Mouse (Mus musculus) midbrain, embryonic 12.5 days (tissue): Measurements from ENCODE around the gene Hs3st3b1. TPM values are rescaled to one million over a fixed set of nuclear protein-coding genes. Genes with fewer than 3 reads are reported as not detected.

ENCODE experiments used
- ATAC-seq: fragments of 200-750 bp; cut with Nextera tagmentation; 2 replicates; pipeline ENCODE4 v1.8.0; 2017; ENCODE audit warnings: low read depth, moderate TSS enrichment, moderate library complexity; ENCODE audit not compliant: low FRiP score
- H3K27ac ChIP-seq: fragments of 300-500 bp; sonication (generic); replicated peaks from 2 replicates; pipeline ENCODE4 v1.5.1; 2016; ENCODE audit warnings: mild to moderate bottlenecking
- H3K27me3 ChIP-seq: fragments of 300-500 bp; sonication (generic); 2 replicates; pipeline ENCODE4 v1.6.1; 2016; ENCODE audit warnings: mild to moderate bottlenecking
- H3K36me3 ChIP-seq: fragments of 300-500 bp; sonication (generic); 2 replicates; pipeline ENCODE4 v1.6.1; 2016
- H3K4me1 ChIP-seq: fragments of 300-500 bp; sonication (generic); 2 replicates; pipeline ENCODE4 v1.6.1; 2016
- H3K4me2 ChIP-seq: fragments of 300-500 bp; sonication (generic); replicated peaks from 2 replicates; pipeline ENCODE4 v1.6.1; 2016; ENCODE audit warnings: mild to moderate bottlenecking, moderate library complexity
- H3K4me3 ChIP-seq: fragments of 300-500 bp; sonication (generic); 2 replicates; pipeline ENCODE4 v1.5.1; 2016; ENCODE audit warnings: mild to moderate bottlenecking
- H3K9ac ChIP-seq: fragments of 300-500 bp; sonication (generic); replicated peaks from 2 replicates; pipeline ENCODE4 v1.6.1; 2016; ENCODE audit warnings: mild to moderate bottlenecking, moderate library complexity
- H3K9me3 ChIP-seq: fragments of 300-500 bp; sonication (generic); 2 replicates; pipeline ENCODE4 v1.6.1; 2016; ENCODE audit warnings: mild to moderate bottlenecking
- WGBS: fragments of 180-500 bp; shearing (Covaris S2); methylation state at CpG from one replicate; pipeline ENCODE4 v1.1.7; 2016; 5-methylcytosine and 5-hydroxymethylcytosine counted together
- polyA plus RNA-seq: library from polyadenylated mRNA; unstranded; fragments of >200 nt; fragmentation: Nextera tagmentation; extraction: Ambion mirVana; gene quantifications from 2 replicates; pipeline ENCODE4 v1.2.1, GENCODE M21; 2016

Gene Hs3st3b1
- polyA plus RNA-seq, 1 experiment from 2014 or later: 22.0 TPM

DNA sequence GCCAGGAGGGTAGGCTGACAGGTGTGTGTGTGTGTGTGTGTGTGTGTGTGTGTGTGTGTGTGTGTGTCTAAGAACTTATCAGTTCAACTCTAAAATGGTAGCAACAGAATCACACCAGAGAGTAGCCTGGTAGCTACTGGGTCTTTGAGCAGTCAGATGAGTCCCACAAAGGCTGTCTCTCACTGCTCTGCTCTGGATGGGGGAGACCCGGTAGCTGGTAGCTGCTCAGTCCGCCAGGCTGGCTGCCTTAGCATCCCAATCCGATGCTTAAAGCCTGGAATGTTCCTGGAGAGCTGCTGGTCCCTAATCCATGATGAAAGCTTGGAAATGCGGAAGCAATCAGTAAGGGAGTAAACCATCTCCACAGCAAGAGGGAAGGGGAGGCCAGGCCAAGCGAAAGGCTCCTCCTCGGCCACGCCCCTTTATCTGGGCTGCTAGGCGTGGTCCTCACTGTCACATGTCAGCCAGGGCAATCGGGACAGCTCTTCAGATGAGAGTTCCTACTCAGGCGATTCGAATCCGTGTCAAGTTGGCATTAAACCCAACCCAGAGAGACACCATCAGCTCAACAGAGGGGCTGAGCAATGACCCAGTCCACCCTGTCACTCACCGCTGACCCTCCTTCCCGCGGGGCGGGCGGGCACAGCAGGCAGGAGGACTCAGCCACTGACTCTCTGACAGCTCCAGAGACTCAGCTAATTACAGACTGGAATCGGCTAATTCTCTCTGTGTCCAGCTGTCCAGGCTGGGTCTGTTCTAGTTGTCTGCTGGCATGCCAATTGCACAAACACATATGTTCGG lies 29.9 kb upstream of the Hs3st3b1 start:
- WGBS: 4% methylated on average over 19 of the region's 19 CpGs
- Histone ChIP-seq H3K27ac (peak overlapping the region; percentile 52; the same call in 1 of the 2 replicates), H3K9ac (peak overlapping the region; percentile 24; the same call in 1 of the 2 replicates), H3K27me3 (peaks cover 51% of the 10 kb centered on the region), H3K4me1 (peaks cover 32% of the 10 kb centered on the region), H3K9me3 (no peaks in the 10 kb centered on the region), H3K36me3 (no peaks in the 10 kb centered on the region), H3K4me2 (peak overlapping the region; percentile 54), H3K4me3 (peak overlapping the region; percentile 28)
- ATAC-seq: peak; percentile 81

DNA sequence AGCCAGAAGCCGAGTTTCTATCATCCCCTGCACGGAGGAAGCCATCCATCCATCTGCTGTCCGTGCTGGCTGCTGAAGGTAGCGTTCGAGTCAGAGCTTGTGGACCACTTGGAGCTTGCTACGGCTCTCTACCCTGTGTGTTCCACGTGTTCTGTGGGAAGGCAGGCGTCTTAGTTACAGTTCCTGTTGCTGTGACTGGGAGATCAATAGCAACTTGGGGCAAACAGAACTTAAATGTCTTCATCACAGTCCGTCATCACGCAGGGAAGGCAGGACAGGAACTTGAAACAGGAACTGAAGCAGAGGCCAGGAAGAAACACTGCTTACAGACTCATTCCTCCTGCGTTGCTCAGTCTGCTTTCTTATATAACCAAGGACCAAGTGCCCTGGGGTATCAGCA lies 26.3 kb upstream of the Hs3st3b1 start:
- no peak overlapping the region for H3K9ac ChIP-seq
- no peak overlapping the region for H3K4me2 ChIP-seq
- WGBS: 87% methylated on average over 11 of the region's 11 CpGs
- no peak overlapping the region for H3K4me3 ChIP-seq
- H3K36me3 ChIP-seq: no peaks in the 10 kb centered on the region
- H3K9me3 ChIP-seq: no peaks in the 10 kb centered on the region
- peaks cover 32% of the 10 kb centered on the region for H3K27me3 ChIP-seq
- ATAC-seq: no peak
- H3K27ac ChIP-seq: no peak overlapping the region
- H3K4me1 ChIP-seq: peaks cover 22% of the 10 kb centered on the region

DNA sequence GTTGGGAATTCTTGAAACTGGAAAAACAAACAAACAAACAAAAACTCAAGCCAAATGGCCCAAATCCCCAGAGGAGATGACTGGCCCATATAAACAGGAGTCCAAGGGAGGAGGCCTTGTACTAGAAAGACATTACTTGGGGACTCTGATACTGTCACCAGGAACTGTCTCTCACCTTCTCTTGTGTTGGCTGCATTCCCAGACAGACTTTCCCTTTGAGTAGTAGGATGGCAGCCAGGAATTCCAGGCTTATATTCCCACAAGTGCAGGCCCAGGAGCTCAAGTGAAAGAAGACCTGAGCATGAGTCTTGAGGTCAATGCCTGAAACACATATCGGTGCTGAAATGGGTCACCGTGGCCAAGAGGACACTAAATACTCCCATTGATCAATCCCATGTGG lies 24.9 kb upstream of the Hs3st3b1 start:
- Histone ChIP-seq H3K4me3 (no peak overlapping the region), H3K9ac (no peak overlapping the region), H3K4me2 (no peak overlapping the region), H3K9me3 (no peaks in the 10 kb centered on the region), H3K36me3 (no peaks in the 10 kb centered on the region), H3K27ac (no peak overlapping the region), H3K4me1 (peaks cover 10% of the 10 kb centered on the region), H3K27me3 (peaks cover 30% of the 10 kb centered on the region)
- ATAC-seq: no peak
- 98% methylated on average over 2 of the region's 2 CpGs for WGBS

DNA sequence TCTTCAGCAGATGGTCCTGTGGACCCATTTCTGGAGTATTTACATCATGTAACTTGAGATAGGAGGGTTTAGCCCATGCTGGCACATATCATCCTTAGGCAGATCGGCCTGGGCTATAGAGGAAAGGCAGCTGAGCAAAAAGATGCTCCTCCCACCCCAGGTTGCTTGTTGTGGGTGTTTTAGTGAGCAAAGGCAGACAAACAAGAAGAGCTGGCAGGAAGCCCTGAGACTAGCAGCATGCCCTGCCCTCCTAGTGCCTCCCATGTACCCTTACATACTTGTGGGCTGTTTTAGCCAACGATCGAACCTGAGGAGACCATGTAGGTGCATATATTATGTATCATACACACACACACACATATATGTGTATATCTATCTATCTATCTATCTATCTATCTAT lies 21.9 kb upstream of the Hs3st3b1 start:
- no peak for ATAC-seq
- peaks cover 16% of the 10 kb centered on the region for H3K27me3 ChIP-seq
- 86% methylated on average over 3 of the region's 3 CpGs for WGBS
- H3K27ac ChIP-seq: no peak overlapping the region
- H3K9ac ChIP-seq: no peak overlapping the region
- no peaks in the 10 kb centered on the region for H3K36me3 ChIP-seq
- H3K9me3 ChIP-seq: no peaks in the 10 kb centered on the region
- no peak overlapping the region for H3K4me3 ChIP-seq
- no peak overlapping the region for H3K4me2 ChIP-seq
- H3K4me1 ChIP-seq: no peaks in the 10 kb centered on the region

DNA sequence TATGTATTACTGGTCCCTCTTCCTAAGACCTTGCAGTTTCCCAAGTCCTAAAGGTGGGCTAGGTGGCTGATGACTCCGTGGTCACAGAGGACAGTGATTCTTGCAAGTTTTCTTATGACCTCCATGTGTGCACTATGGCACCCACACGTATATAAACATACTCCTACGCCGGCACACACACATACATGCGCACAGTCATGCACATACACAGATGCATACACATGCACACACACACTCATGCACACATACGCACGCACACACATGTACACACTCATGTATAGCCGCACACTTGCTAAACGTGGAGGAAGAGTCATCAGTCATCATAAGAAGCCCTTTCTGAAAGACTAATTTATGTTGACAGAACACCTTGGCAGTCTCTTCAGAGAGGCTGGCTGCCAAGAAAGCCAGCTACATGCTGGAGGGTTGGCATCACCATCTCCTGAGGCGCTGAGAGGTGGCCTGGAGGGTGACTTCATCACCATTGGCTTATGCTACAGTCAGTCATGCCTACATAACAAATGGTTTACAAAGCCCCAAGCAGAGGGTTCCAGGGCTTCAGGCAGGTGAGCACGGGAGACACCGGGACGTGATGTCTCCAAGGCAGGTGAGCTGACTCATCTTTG lies 21.3 kb upstream of the Hs3st3b1 start:
- Histone ChIP-seq H3K27ac (no peak overlapping the region), H3K36me3 (no peaks in the 10 kb centered on the region), H3K4me2 (no peak overlapping the region), H3K4me3 (no peak overlapping the region), H3K27me3 (peaks cover 12% of the 10 kb centered on the region), H3K9ac (no peak overlapping the region), H3K9me3 (no peaks in the 10 kb centered on the region), H3K4me1 (no peaks in the 10 kb centered on the region)
- ATAC-seq: no peak
- WGBS: 95% methylated on average over 13 of the region's 13 CpGs

DNA sequence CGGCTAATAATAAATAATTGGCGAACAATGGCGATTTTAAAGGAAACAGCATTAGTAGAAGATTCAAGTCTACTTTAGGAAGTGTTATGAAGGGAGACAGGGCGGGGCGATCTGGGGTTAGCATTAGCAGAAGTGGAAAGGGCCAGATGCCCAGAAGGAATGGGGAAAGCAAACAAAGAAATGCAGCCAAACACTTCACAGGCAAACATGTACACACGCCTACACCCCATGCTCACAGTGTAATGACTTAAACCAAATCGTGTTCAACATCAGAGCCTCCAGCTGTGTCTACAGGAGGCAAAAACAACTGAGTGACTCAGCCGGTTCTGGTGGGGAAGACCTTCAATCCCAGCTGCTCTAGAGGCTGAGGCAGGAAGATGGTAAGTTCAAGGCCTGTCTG lies 20.1 kb upstream of the Hs3st3b1 start:
- H3K4me1 ChIP-seq: no peaks in the 10 kb centered on the region
- no peak overlapping the region for H3K9ac ChIP-seq
- ATAC-seq: no peak
- no peak overlapping the region for H3K4me2 ChIP-seq
- no peak overlapping the region for H3K4me3 ChIP-seq
- H3K9me3 ChIP-seq: no peaks in the 10 kb centered on the region
- H3K36me3 ChIP-seq: no peaks in the 10 kb centered on the region
- peaks cover 8% of the 10 kb centered on the region for H3K27me3 ChIP-seq
- 84% methylated on average over 8 of the region's 8 CpGs for WGBS
- H3K27ac ChIP-seq: no peak overlapping the region

DNA sequence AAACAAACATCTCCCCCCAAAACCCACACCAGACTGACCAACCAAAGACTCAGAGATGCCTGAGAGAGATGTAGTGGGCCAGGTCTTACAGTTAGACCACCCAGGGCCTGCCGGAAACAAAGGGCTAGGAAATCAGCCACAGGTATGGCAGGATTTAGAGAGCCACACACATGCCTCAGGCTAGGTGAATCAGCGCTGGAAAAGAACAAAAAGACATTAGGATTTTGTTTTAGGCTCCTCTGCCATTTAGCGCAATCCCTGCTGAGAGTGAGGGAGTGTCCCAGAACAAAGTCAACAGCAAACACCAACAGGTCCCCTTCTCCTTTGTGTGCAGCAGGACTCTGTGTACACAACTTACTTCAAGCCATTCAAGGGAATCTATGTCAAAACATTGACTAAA lies 14.6 kb upstream of the Hs3st3b1 start:
- no peaks in the 10 kb centered on the region for H3K36me3 ChIP-seq
- ATAC-seq: no peak
- no peaks in the 10 kb centered on the region for H3K9me3 ChIP-seq
- H3K4me2 ChIP-seq: no peak overlapping the region
- 37% methylated on average over 3 of the region's 3 CpGs for WGBS
- H3K9ac ChIP-seq: no peak overlapping the region
- H3K4me3 ChIP-seq: no peak overlapping the region
- H3K27me3 ChIP-seq: peaks cover 23% of the 10 kb centered on the region
- no peak overlapping the region for H3K27ac ChIP-seq
- no peaks in the 10 kb centered on the region for H3K4me1 ChIP-seq

DNA sequence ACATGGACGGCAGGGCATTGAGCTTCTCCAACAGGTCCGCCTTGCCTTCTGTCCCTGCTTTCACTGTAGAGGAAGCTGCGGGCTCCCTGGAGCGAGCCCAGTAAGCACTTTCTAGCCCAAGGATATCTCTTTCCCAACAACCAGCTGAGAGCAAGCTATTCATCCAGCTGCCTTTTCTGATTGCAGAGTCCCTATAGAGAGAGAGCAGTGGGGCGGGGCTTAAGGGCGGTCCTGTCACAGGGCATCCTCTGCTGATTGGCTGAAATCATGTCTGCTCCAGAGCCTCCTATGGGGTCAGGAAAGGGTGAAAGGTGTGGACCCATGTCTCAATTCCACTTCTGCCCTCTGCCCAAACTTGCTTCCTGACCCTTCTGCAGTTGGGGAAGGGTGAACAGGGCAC lies 4.8 kb upstream of the Hs3st3b1 start:
- H3K27me3 ChIP-seq: peaks cover 44% of the 10 kb centered on the region
- H3K36me3 ChIP-seq: no peaks in the 10 kb centered on the region
- H3K4me3 ChIP-seq: no peak overlapping the region
- H3K9me3 ChIP-seq: no peaks in the 10 kb centered on the region
- H3K4me2 ChIP-seq: no peak overlapping the region
- 86% methylated on average over 6 of the region's 6 CpGs for whole genome bisulfite sequencing
- no peak overlapping the region for H3K27ac ChIP-seq
- ATAC-seq: no peak
- H3K4me1 ChIP-seq: peaks cover 29% of the 10 kb centered on the region
- no peak overlapping the region for H3K9ac ChIP-seq

DNA sequence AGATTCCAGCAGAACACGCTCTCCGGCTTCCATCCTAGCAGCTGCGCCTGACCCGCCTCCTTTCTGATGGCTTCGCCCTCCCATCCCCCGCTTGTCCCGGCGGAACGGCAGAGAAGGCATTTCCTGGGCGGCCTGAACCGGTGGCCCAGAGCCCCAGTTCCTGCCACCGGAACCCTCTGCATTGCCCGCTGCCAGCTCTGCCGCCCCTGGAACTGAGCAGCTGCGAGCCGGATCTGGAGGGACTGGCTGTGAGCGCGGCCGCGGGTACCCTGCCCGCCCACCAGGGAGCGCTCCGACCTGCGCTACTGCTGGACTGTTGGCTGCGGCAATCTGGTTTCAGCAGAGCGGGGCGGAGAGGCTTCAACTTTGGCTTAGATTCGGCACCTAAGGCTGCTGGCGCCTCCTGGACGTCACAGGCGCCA lies 3.1 kb upstream of the Hs3st3b1 start:
- under 1% methylated on average over 31 of the region's 31 CpGs for WGBS
- Histone ChIP-seq H3K27me3 (peaks cover 49% of the 10 kb centered on the region), H3K4me2 (peak overlapping the region; percentile 54), H3K27ac (no peak overlapping the region), H3K4me1 (peaks cover 42% of the 10 kb centered on the region), H3K36me3 (no peaks in the 10 kb centered on the region), H3K9me3 (no peaks in the 10 kb centered on the region), H3K4me3 (peak overlapping the region; percentile 32), H3K9ac (peak overlapping the region; percentile 28; the same call in 1 of the 2 replicates)
- ATAC-seq: 0 out of 2 replicates have a peak, but pooled peaks have one; percentile 14

DNA sequence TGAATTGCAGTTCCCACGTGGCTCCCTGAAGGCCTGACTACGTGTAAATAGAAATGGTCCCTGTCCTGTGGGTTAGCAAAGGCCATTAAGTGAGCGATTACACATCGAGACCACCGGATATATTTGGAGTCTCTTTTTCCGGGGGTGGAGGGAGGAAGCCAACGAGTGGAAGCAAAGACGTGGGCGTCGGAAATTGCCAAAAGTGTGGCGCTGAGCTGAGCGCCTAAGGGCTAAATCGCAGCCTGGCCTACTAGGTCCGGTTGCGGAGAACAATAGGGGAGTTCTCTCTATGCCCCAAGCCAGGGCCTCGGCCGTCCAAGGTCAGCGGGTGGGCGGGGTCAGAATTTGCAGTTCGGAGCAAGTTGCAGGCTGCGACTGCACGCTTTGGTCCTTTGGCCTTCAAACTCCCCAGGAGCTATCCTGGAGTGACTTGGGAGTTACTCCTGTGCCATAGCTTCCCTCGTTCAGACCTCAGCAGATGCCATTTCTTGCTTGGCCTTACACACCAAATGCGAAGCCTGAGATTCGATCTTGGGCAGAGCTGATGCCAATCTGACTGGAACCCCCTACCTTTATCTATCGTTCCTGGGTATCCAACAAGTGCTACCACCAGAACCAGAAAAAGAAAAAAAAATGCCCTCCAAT lies 2.3 kb upstream of the Hs3st3b1 start:
- H3K9me3 ChIP-seq: no peaks in the 10 kb centered on the region
- H3K4me1 ChIP-seq: peaks cover 46% of the 10 kb centered on the region
- 4% methylated on average over 26 of the region's 26 CpGs for WGBS
- peak overlapping the region; percentile 84 for H3K4me2 ChIP-seq
- no peak overlapping the region for H3K27ac ChIP-seq
- H3K36me3 ChIP-seq: no peaks in the 10 kb centered on the region
- peaks cover 46% of the 10 kb centered on the region for H3K27me3 ChIP-seq
- no peak for ATAC-seq
- no peak overlapping the region for H3K9ac ChIP-seq
- H3K4me3 ChIP-seq: peak overlapping the region; percentile 7; the same call in 1 of the 2 replicates

DNA sequence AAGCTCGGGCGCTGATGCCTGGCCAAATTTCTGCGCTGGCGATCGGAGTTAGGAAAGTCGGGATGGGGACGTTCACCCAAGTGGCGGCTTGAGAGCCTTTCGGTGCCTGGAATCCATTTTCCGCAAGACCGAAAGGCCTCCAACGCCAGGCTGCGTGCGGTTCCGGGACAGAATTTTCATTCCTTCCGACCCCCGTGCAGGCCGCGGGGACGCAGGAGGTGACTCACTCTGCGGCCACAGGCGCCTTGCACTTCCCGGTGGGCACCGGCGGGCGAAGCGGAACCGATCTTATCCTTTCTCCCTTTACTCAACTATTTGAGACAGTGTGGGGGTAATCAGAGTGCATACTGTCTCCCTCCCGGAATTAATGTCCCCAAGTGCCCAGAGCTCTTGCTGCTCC lies 1.3 kb upstream of the Hs3st3b1 start:
- H3K4me3 ChIP-seq: peak overlapping the region; percentile 39
- peak overlapping the region; percentile 84 for H3K4me2 ChIP-seq
- ATAC-seq: no peak
- no peaks in the 10 kb centered on the region for H3K36me3 ChIP-seq
- H3K9ac ChIP-seq: peak overlapping the region; percentile 44
- no peak overlapping the region for H3K27ac ChIP-seq
- H3K9me3 ChIP-seq: no peaks in the 10 kb centered on the region
- under 1% methylated on average over 29 of the region's 29 CpGs for WGBS
- peaks cover 51% of the 10 kb centered on the region for H3K27me3 ChIP-seq
- peaks cover 55% of the 10 kb centered on the region for H3K4me1 ChIP-seq
